Mouse (Mus musculus) heart, postnatal 0 days (tissue): ENCODE measurements around the gene Adap2. TPM values are rescaled to one million over a fixed set of nuclear protein-coding genes. Genes with fewer than 3 reads are reported as not detected.

ENCODE experiments used
- ATAC-seq: fragments of 200-750 bp; cut with Nextera tagmentation; 2 replicates; pipeline ENCODE4 v1.8.0; 2017; ENCODE audit warnings: low read depth, moderate number of reproducible peaks, moderate library complexity; ENCODE audit not compliant: insufficient read depth
- DNase-seq: peaks from one replicate; pipeline ENCODE4 v3.0.0-alpha.2; 2016; ENCODE audit warnings: low spot score
- H3K27ac ChIP-seq: fragments of 300-500 bp; sonication (generic); 2 replicates; pipeline ENCODE4 v1.5.1; 2014; ENCODE audit warnings: low read depth, mild to moderate bottlenecking
- H3K27me3 ChIP-seq: fragments of 300-500 bp; sonication (generic); 2 replicates; pipeline ENCODE4 v1.6.1; 2014; ENCODE audit warnings: low read length, mixed read lengths; ENCODE audit not compliant: control insufficient read depth, insufficient read depth
- H3K36me3 ChIP-seq: fragments of 300-500 bp; sonication (generic); replicated peaks from 2 replicates; pipeline ENCODE4 v1.6.1; 2014; ENCODE audit warnings: low read length, mixed read lengths; ENCODE audit not compliant: control insufficient read depth, insufficient read depth
- H3K4me1 ChIP-seq: fragments of 300-500 bp; sonication (generic); 2 replicates; pipeline ENCODE4 v1.6.1; 2014; ENCODE audit warnings: antibody characterized with exemption; ENCODE audit not compliant: control insufficient read depth, insufficient read depth
- H3K4me2 ChIP-seq: fragments of 300-500 bp; sonication (generic); 2 replicates; pipeline ENCODE4 v1.6.1; 2014; ENCODE audit warnings: low read depth, mild to moderate bottlenecking, low read length, moderate library complexity
- H3K4me3 ChIP-seq: fragments of 300-500 bp; sonication (generic); 2 replicates; pipeline ENCODE4 v1.5.1; 2014; ENCODE audit warnings: low read depth, low read length
- H3K9ac ChIP-seq: fragments of 300-500 bp; sonication (generic); replicated peaks from 2 replicates; pipeline ENCODE4 v1.6.1; 2014; ENCODE audit warnings: low read depth, low read length, mixed read lengths
- H3K9me3 ChIP-seq: fragments of 300-500 bp; sonication (generic); replicated peaks from 2 replicates; pipeline ENCODE4 v1.6.1; 2016; ENCODE audit warnings: low read length; ENCODE audit not compliant: control insufficient read depth
- CTCF ChIP-seq: IDR thresholded peaks from 2 replicates; pipeline ENCODE4 v1.5.1; 2016; ENCODE audit warnings: antibody characterized with exemption, control low read depth, low read depth
- EP300 ChIP-seq: IDR thresholded peaks from 2 replicates; pipeline ENCODE4 v1.6.1; 2016; ENCODE audit warnings: antibody characterized with exemption, low read depth
- WGBS: fragments of 180-500 bp; shearing (Covaris S2); extraction: QIAGEN DNeasy Blood & Tissue Kit; methylation state at CpG from one replicate; pipeline ENCODE4 v1.1.7; 2014; 5-methylcytosine and 5-hydroxymethylcytosine counted together
- polyA plus RNA-seq: library from polyadenylated mRNA; unstranded; fragments of >200 nt; fragmentation: Nextera tagmentation; extraction: Ambion mirVana; gene quantifications from 2 replicates; pipeline ENCODE4 v1.2.1, GENCODE M21; 2015
- total RNA-seq: library from RNA; depleted of rRNA; stranded (reverse); fragments of >200 nt; gene quantifications from 2 replicates; pipeline ENCODE4 v1.2.3, GENCODE M21; 2014; ENCODE audit warnings: low replicate concordance

Adap2 gene
- total and polyA plus RNA-seq, 2 experiments from 2014 or later: 3.0 to 20.0 TPM

DNA sequence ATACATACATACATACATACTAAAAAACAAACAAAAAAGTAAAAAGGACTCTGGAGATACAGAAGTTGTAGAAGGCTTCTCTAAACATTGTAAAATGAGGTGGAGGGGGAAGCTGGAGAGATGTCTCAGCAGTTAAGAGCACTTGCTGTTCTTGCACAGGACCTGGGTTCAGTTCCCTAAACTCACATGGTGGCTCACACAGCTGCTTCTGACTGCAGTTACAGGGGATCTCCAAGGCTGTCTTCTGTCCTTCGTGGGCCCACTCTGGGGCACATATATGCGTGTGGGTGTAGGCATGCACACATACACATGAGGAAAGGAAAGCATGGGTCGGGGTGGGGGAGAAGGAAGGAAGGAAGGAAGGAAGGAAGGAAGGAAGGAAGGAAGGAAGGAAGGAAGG is 15.7 kb downstream of the Adap2 start:
- no peak for ATAC-seq
- no peak for DNase-seq
- Histone ChIP-seq H3K27ac (no peak overlapping the region), H3K9me3 (no peaks in the 10 kb centered on the region), H3K4me2 (no peak overlapping the region), H3K4me3 (no peak overlapping the region), H3K9ac (no peak overlapping the region), H3K27me3 (no peaks in the 10 kb centered on the region), H3K36me3 (no peaks in the 10 kb centered on the region), H3K4me1 (no peaks in the 10 kb centered on the region)
- WGBS: 77% methylated on average over 3 of the region's 3 CpGs
- TF ChIP-seq CTCF (no peak), EP300 (no peak)

DNA sequence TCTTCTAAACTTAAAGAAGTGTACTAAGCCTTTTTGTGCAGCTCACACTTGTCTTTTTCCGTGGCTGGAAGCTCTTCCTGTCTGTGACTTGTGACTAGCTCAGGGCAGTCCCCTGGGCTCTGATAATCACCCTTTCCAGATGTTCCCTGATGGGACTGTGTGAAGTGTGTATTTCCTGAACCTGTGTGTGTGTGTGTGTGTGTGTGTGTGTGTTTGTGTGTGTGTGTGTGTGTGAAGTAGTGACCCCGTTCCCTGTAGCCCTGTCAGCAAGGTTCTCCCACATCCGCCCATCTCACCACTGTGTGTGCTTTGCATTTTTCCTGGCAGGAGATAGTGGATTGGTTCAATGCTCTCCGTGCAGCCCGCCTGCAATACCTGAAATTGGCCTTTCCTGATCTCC is 16.4 kb downstream of the Adap2 start:
- ATAC-seq: peak; percentile 44; the same call in 1 of the 2 replicates
- no peak overlapping the region for H3K9ac ChIP-seq
- no peaks in the 10 kb centered on the region for H3K27me3 ChIP-seq
- TF ChIP-seq EP300 (no peak), CTCF (no peak)
- no peaks in the 10 kb centered on the region for H3K36me3 ChIP-seq
- H3K4me1 ChIP-seq: no peaks in the 10 kb centered on the region
- no peak overlapping the region for H3K27ac ChIP-seq
- H3K4me3 ChIP-seq: no peak overlapping the region
- no peaks in the 10 kb centered on the region for H3K9me3 ChIP-seq
- no peak overlapping the region for H3K4me2 ChIP-seq
- DNase-seq: no peak
- 43% methylated on average over 5 of the region's 5 CpGs for WGBS

DNA sequence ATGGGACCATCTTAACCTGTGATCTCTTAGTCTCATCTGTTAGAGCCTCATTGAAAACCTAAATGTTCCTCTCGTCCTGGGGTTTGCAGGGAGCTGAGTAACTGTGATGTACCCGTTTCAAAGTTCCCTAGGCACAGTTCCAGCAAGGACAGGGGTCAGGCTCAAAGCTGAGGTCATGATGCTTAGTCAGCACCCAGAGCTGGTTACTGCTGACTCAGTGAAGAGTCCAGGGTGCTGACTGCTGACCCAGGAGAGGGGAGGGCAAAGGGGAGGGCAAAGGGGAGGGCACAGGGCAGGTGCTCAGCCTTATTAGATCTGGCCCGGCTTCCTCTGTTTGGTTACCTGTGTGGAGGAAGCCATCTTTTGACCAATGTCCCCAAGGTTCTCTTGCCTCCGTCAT is 18.0 kb downstream of the Adap2 start:
- WGBS: 63% methylated on average over 4 of the region's 4 CpGs
- Histone ChIP-seq H3K4me3 (no peak overlapping the region), H3K9me3 (no peaks in the 10 kb centered on the region), H3K27ac (no peak overlapping the region), H3K4me1 (peaks cover under 1% of the 10 kb centered on the region; the same call in 1 of the 2 replicates), H3K9ac (no peak overlapping the region), H3K4me2 (no peak overlapping the region), H3K27me3 (no peaks in the 10 kb centered on the region), H3K36me3 (no peaks in the 10 kb centered on the region)
- DNase-seq: no peak
- TF ChIP-seq EP300 (no peak), CTCF (no peak)
- no peak for ATAC-seq

DNA sequence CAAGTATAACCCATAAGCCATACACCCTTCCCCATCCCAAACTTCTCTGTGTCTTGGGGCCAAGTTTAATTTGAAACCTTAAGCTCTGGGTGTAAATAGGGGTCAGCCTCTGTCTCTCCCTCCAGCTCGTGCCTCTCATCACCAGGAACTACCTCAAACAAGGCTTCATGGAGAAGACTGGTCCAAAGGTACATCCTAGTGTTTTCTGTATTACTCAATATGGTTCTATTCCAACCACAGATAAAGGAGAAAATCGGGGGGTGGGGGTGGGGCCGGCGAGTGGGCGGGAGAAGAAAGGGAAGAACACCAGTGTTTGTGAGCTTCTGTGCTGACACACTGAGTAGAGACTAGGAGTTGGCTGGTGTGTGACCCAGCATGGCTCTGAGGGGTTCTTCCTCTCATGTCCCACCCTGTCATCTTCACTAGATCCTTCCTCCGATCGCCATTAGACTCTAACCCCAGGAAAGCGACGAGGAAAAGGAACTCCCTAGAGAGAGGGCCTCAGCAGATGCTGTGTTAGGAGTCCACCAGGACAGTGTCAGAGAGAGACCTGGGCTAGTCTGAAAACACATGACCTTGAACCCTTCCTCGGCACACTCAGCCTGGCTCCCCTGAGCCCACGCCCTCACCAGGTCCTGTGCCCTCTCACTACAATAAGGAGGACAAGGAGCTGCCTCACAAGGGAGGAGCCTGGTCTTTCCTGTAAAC is 20.2 kb downstream of the Adap2 start:
- no peak overlapping the region for H3K9ac ChIP-seq
- TF ChIP-seq CTCF: no peak
- TF ChIP-seq EP300: no peak
- no peaks in the 10 kb centered on the region for H3K9me3 ChIP-seq
- no peak overlapping the region for H3K27ac ChIP-seq
- no peak overlapping the region for H3K4me3 ChIP-seq
- H3K4me2 ChIP-seq: no peak overlapping the region
- H3K27me3 ChIP-seq: no peaks in the 10 kb centered on the region
- ATAC-seq: no peak
- WGBS: 75% methylated on average over 11 of the region's 11 CpGs
- DNase-seq: no peak
- H3K36me3 ChIP-seq: no peaks in the 10 kb centered on the region
- H3K4me1 ChIP-seq: peaks cover 13% of the 10 kb centered on the region

DNA sequence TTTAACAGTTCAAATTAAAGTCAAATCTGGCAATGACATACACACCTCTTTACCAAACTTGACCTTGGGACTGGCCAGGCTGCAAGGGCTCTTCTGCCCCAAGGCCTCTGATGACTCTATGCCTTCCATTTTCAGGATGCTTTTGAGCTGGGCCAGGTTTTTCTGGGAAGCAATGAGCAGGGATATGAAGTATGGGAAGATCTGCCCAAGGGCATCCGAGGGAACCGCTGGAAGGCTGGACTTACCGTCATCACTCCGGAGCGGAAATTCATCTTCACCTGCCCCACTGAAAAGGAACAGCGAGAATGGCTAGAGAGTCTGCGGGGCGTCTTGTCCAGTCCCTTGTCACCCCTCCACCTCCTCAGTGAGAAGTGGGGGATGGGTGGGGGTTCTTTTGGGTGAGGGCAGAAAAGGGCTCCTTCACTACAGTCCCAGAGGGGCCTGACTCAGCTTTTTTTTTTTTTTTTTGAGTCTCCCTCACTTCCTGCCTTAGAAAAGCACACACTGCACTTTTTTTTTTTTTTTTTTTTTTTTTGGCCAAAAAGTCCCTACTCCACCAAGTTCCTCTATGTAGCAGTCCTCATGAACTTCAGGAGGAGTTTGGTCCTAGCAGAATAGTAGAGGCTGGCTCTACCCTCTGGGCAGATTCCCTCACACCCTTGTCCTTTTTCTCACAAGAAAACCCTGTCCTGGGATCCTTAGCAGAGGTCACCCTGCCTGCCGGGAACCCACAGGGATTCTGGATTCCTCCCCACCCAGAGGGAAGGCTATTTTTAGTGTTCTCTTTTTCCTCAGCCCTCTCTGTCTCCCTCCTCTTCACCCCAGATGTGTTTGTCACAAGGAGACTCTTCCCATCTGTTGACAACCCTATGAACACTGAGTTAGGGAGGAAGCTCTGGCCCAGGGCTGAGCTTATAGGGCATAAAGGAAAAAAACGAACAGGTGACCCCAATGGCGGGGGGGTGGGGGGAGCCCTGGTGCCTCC is 23.3 kb downstream of the Adap2 start:
- WGBS: 61% methylated on average over 11 of the region's 11 CpGs
- DNase-seq (peak; percentile 39), ATAC-seq (peak; percentile 27; the same call in 1 of the 2 replicates)
- TF ChIP-seq EP300 (no peak), CTCF (no peak)
- Histone ChIP-seq H3K4me1 (peaks cover 13% of the 10 kb centered on the region), H3K27me3 (no peaks in the 10 kb centered on the region), H3K4me3 (no peak overlapping the region), H3K9me3 (no peaks in the 10 kb centered on the region), H3K27ac (peak overlapping the region; percentile 48), H3K4me2 (no peak overlapping the region), H3K36me3 (no peaks in the 10 kb centered on the region), H3K9ac (no peak overlapping the region; the same call in 1 of the 2 replicates)
